Mouse (Mus musculus) neural tube, embryonic 15.5 days (tissue): ENCODE measurements at regions not wholly inside any gene's neighbourhood (a gene's known extent, or its start where the extent isn't known, plus 50 kb on each side); places are given as distances from the start of the nearest gene placed in this dataset.

Experiments used
- ATAC-seq: fragments of 200-750 bp; cut with Nextera tagmentation; 2 replicates; pipeline ENCODE4 v1.8.0; 2017; ENCODE audit warnings: mild to moderate bottlenecking, moderate TSS enrichment, moderate library complexity; ENCODE audit not compliant: low FRiP score
- H3K27ac ChIP-seq: fragments of 300-500 bp; sonication (generic); replicated peaks from 2 replicates; pipeline ENCODE4 v1.5.1; 2015; ENCODE audit warnings: mild to moderate bottlenecking, inconsistent platforms
- H3K27me3 ChIP-seq: fragments of 300-500 bp; sonication (generic); replicated peaks from 2 replicates; pipeline ENCODE4 v1.6.1; 2015; ENCODE audit warnings: inconsistent platforms
- H3K36me3 ChIP-seq: fragments of 300-500 bp; sonication (generic); 2 replicates; pipeline ENCODE4 v1.6.1; 2015; ENCODE audit warnings: inconsistent platforms
- H3K4me1 ChIP-seq: fragments of 300-500 bp; sonication (generic); 2 replicates; pipeline ENCODE4 v1.6.1; 2015; ENCODE audit warnings: inconsistent platforms
- H3K4me2 ChIP-seq: fragments of 300-500 bp; sonication (generic); 2 replicates; pipeline ENCODE4 v1.6.1; 2015; ENCODE audit warnings: inconsistent platforms, mild to moderate bottlenecking, moderate library complexity
- H3K4me3 ChIP-seq: fragments of 300-500 bp; sonication (generic); replicated peaks from 2 replicates; pipeline ENCODE4 v1.5.1; 2015; ENCODE audit warnings: mild to moderate bottlenecking, inconsistent platforms
- H3K9ac ChIP-seq: fragments of 300-500 bp; sonication (generic); replicated peaks from 2 replicates; pipeline ENCODE4 v1.6.1; 2015; ENCODE audit warnings: mild to moderate bottlenecking, inconsistent platforms
- H3K9me3 ChIP-seq: fragments of 300-500 bp; sonication (generic); replicated peaks from 2 replicates; pipeline ENCODE4 v1.6.1; 2016; ENCODE audit warnings: inconsistent platforms
- WGBS: fragments of 180-500 bp; shearing (Covaris S2); methylation state at CpG from one replicate; pipeline ENCODE4 v1.1.7; 2015; ENCODE audit warnings: mixed read lengths; 5-methylcytosine and 5-hydroxymethylcytosine counted together

- H3K27me3 ChIP-seq: no peaks in the 10 kb centered on the region
- peak overlapping the region; percentile 38; the same call in 1 of the 2 replicates for H3K27ac ChIP-seq
- no peaks in the 10 kb centered on the region for H3K36me3 ChIP-seq
- no peak overlapping the region for H3K4me2 ChIP-seq
- H3K4me1 ChIP-seq: peaks cover 8% of the 10 kb centered on the region
- no peaks in the 10 kb centered on the region for H3K9me3 ChIP-seq
- ATAC-seq: no peak
- H3K4me3 ChIP-seq: no peak overlapping the region
- 15% methylated on average over 5 of the region's 5 CpGs for WGBS
- H3K9ac ChIP-seq: no peak overlapping the region
Observed at GRCm38 (mm10) chr11:50492399-50493122, 61.6 kb upstream of the Rufy1 start.

- Histone ChIP-seq H3K27me3 (no peaks in the 10 kb centered on the region), H3K4me1 (peaks cover 5% of the 10 kb centered on the region; the same call in 1 of the 2 replicates), H3K9me3 (no peaks in the 10 kb centered on the region), H3K4me3 (no peak overlapping the region), H3K9ac (no peak overlapping the region), H3K36me3 (no peaks in the 10 kb centered on the region), H3K4me2 (no peak overlapping the region), H3K27ac (no peak overlapping the region)
- no peak for ATAC-seq
- 97% methylated on average over 2 of the region's 2 CpGs for WGBS
Observed at GRCm38 (mm10) chr11:50483821-50484220, 52.9 kb upstream of the Rufy1 start.

DNA sequence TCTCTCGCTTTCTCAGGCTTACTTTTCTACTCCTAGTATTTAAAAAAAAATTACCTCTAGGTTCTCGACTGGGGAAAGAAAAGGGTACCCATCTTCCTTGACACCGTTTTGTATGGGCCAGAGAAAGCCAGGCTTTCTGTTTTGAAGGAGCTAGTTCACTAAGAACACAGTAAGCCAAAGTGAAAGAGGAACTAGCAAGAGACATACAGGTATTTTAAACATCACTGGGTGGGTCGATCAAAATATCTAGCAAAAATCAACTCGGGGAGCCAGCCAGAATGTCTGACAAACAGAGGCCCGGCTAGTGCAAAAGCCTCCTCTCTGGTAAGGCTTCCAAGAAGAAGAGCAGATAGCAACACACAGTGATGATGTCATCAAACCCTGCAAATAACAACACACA, 52.2 kb upstream of the Rufy1 start:
- Histone ChIP-seq H3K4me2 (no peak overlapping the region), H3K27me3 (no peaks in the 10 kb centered on the region), H3K4me3 (no peak overlapping the region), H3K27ac (no peak overlapping the region), H3K36me3 (no peaks in the 10 kb centered on the region), H3K4me1 (peaks cover 5% of the 10 kb centered on the region; the same call in 1 of the 2 replicates), H3K9ac (no peak overlapping the region), H3K9me3 (no peaks in the 10 kb centered on the region)
- whole genome bisulfite sequencing: 87% methylated on average over 6 of the region's 6 CpGs
- ATAC-seq: no peak

DNA sequence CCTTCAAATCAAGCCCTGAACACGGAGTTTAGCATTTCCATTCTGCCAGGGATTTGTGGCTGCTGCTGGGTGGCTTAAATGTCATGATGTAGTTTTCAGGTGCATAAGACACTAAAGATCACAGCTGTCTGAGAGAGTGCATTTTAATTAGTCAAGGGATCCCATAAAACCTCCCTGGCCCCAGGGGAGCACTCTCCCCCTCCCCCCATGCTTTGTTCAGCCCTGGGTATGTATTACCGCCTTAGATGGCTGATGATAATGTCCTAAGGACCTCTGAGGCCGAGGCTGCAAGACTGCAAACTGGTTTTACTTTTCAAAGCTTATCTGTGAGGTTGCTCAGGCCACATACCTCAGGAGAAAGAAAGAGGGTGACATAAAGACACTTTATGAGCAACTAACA, 51.7 kb upstream of the Rufy1 start:
- no peak overlapping the region for H3K4me2 ChIP-seq
- H3K9ac ChIP-seq: no peak overlapping the region
- no peaks in the 10 kb centered on the region for H3K27me3 ChIP-seq
- H3K4me1 ChIP-seq: peaks cover 5% of the 10 kb centered on the region; the same call in 1 of the 2 replicates
- H3K9me3 ChIP-seq: no peaks in the 10 kb centered on the region
- H3K36me3 ChIP-seq: no peaks in the 10 kb centered on the region
- no peak overlapping the region for H3K27ac ChIP-seq
- no peak for ATAC-seq
- WGBS: 11% methylated on average over 3 of the region's 3 CpGs
- no peak overlapping the region for H3K4me3 ChIP-seq
